Mouse (Mus musculus) stomach, embryonic 14.5 days (tissue): ENCODE results near the gene Tmem54. TPM values are rescaled to one million over a fixed set of nuclear protein-coding genes. Genes with fewer than 3 reads are reported as not detected.

ENCODE experiments used
- ATAC-seq: fragments of 200-750 bp; cut with Nextera tagmentation; 2 replicates; pipeline ENCODE4 v1.8.0; 2017; ENCODE audit warnings: low read depth, moderate TSS enrichment; ENCODE audit not compliant: insufficient number of reproducible peaks, insufficient read depth, low FRiP score
- H3K27ac ChIP-seq: fragments of 300-500 bp; sonication (generic); 2 replicates; pipeline ENCODE4 v1.5.1; 2014; ENCODE audit warnings: mild to moderate bottlenecking, low read length, moderate library complexity, mixed read lengths
- H3K27me3 ChIP-seq: fragments of 300-500 bp; sonication (generic); 2 replicates; pipeline ENCODE4 v1.6.1; 2014; ENCODE audit warnings: low read length, control low read depth, mixed read lengths; ENCODE audit not compliant: control insufficient read depth, insufficient read depth
- H3K36me3 ChIP-seq: fragments of 300-500 bp; sonication (generic); 2 replicates; pipeline ENCODE4 v1.6.1; 2014; ENCODE audit warnings: mild to moderate bottlenecking, control low read depth, low read length, moderate library complexity, mixed read lengths; ENCODE audit not compliant: control insufficient read depth, insufficient read depth
- H3K4me1 ChIP-seq: fragments of 300-500 bp; sonication (generic); 2 replicates; pipeline ENCODE4 v1.6.1; 2014; ENCODE audit warnings: low read length, control low read depth, mixed read lengths; ENCODE audit not compliant: control insufficient read depth, insufficient read depth
- H3K4me2 ChIP-seq: fragments of 300-500 bp; sonication (generic); replicated peaks from 2 replicates; pipeline ENCODE4 v1.6.1; 2014; ENCODE audit warnings: low read depth, low read length, control low read depth
- H3K4me3 ChIP-seq: fragments of 300-500 bp; sonication (generic); 2 replicates; pipeline ENCODE4 v1.5.1; 2014; ENCODE audit warnings: low read depth, low read length, control low read depth
- H3K9ac ChIP-seq: fragments of 300-500 bp; sonication (generic); replicated peaks from 2 replicates; pipeline ENCODE4 v1.6.1; 2014; ENCODE audit warnings: low read depth, mild to moderate bottlenecking, control low read depth, low read length, moderate library complexity, mixed read lengths
- H3K9me3 ChIP-seq: fragments of 300-500 bp; sonication (generic); 2 replicates; pipeline ENCODE4 v1.6.1; 2016; ENCODE audit warnings: low read depth, low read length, control low read depth; ENCODE audit not compliant: control insufficient read depth
- WGBS: fragments of 180-500 bp; shearing (Covaris S2); extraction: QIAGEN DNeasy Blood & Tissue Kit; methylation state at CpG from one replicate; pipeline ENCODE4 v1.1.7; 2014; 5-methylcytosine and 5-hydroxymethylcytosine counted together
- polyA plus RNA-seq: library from polyadenylated mRNA; unstranded; fragments of >200 nt; fragmentation: Nextera tagmentation; extraction: Ambion mirVana; gene quantifications from 2 replicates; pipeline ENCODE4 v1.2.1, GENCODE M21; 2014

Gene Tmem54
- polyA plus RNA-seq = 20.9 and 22.6 TPM in 2 replicates

DNA sequence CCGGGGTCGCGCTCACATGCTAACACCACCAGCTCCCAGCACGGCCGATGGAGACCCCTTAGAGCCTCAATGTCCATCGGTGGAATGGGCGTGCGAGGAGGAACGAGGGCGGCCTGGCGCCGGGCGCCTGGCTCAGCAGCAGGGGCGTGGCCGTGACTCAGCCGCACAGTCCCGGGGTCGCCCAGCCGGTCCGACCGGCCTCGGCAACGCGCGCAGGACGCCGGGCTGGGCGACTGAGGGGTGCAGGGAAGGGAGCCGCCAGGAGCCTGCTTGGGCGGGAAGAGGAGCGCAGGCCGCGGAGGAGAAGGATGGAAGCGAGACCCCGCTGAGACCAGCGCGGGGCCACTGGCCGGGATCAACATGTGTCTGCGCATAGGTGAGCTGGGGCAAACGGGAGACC, at the start of gene Tmem54:
Tmem54 (plus strand) TSS at position 193 of the 400 bp plus-strand sequence.
- Histone ChIP-seq H3K27ac (no peak within 1 kb of the TSS), H3K9ac (0 out of 2 replicates have a peak within 1 kb of the TSS, but pooled peaks have one; percentile 18), H3K4me2 (peak within 1 kb of the TSS; percentile 46), H3K36me3 (no peaks in the 10 kb centered on the region), H3K9me3 (no peaks in the 10 kb centered on the region), H3K4me3 (peak within 1 kb of the TSS; percentile 29), H3K4me1 (no peaks in the 10 kb centered on the region), H3K27me3 (0 out of 2 replicates have a peak, but pooled peaks cover 7% of the 10 kb centered on the region)
- 3% methylated on average over 40 of the region's 40 CpGs for WGBS
- ATAC-seq = peak; percentile 89

DNA sequence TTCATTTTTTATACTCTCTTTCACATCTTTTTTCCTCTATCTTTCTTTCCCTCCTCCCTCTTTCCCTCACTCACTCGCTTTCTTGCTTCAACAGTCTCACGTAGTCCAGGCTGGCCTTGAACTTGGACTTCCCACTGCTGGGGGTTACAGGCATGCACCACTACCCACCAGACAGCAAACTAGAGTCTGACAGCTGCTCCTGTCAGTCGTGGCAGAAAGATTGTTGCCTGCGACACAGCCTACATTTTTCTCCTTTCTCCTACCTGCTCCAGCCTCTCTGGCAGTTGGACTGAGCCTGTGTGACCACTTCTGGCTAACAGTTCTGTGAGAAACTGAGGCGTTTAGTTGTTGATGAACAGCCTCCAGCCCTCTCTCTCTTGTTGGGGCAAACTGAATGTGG, 49.8 kb upstream of the Tmem54 start:
- H3K9ac ChIP-seq = no peak overlapping the region
- no peak for ATAC-seq
- peaks cover 10% of the 10 kb centered on the region for H3K4me1 ChIP-seq
- H3K27me3 ChIP-seq = no peaks in the 10 kb centered on the region
- no peak overlapping the region for H3K4me2 ChIP-seq
- H3K4me3 ChIP-seq = no peak overlapping the region
- no peaks in the 10 kb centered on the region for H3K36me3 ChIP-seq
- 76% methylated on average over 5 of the region's 5 CpGs for WGBS
- no peak overlapping the region for H3K27ac ChIP-seq
- no peaks in the 10 kb centered on the region for H3K9me3 ChIP-seq

GRCm38 (mm10) chr4:129057533-129058206, 47.7 kb upstream of the Tmem54 start:
- Histone ChIP-seq H3K4me2 (peak overlapping the region; percentile 100), H3K27me3 (no peaks in the 10 kb centered on the region), H3K9me3 (no peaks in the 10 kb centered on the region), H3K9ac (peak overlapping the region; percentile 89), H3K27ac (peak overlapping the region; percentile 78), H3K36me3 (no peaks in the 10 kb centered on the region), H3K4me3 (peak overlapping the region; percentile 74), H3K4me1 (peaks cover 12% of the 10 kb centered on the region)
- peak; percentile 97 for ATAC-seq
- WGBS = 5% methylated on average over 31 of the region's 44 CpGs

GRCm38 (mm10) chr4:129058207-129059092, 46.9 kb upstream of the Tmem54 start, which contains the start of gene Rnf19b:
Gene Rnf19b (plus strand): TSS chr4:129058271.
- Histone ChIP-seq H3K27ac (peak within 1 kb of the TSS; percentile 78), H3K4me3 (peak within 1 kb of the TSS; percentile 74), H3K4me1 (peaks cover 14% of the 10 kb centered on the region), H3K4me2 (peak within 1 kb of the TSS; percentile 100), H3K27me3 (no peaks in the 10 kb centered on the region), H3K36me3 (no peaks in the 10 kb centered on the region), H3K9me3 (no peaks in the 10 kb centered on the region), H3K9ac (peak within 1 kb of the TSS; percentile 89)
- ATAC-seq = peak; percentile 30; the same call in 1 of the 2 replicates
- under 1% methylated on average over 89 of the region's 107 CpGs for WGBS

DNA sequence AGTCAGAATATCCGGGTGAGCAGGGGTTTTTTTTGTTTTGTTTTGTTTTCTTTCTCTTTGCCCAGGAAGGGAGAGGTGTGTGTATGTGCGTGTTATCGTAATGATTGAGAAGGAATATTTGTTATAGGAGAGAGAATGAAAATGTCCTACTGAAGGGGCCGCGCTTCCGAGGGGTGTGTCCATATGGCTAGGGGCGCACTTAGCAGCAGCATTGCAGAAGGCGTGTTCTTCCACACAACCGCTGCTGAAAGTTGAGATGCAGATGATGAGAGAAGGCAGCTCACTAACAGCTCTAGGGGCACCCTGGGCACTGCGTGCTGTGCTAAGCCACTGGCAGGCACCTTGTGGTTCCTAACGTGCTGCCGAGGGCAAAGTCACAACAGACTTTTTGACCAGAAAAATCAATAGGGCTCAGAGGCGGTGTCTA, 46.2 kb upstream of the Tmem54 start:
- Histone ChIP-seq H3K4me3 (peak overlapping the region; percentile 74), H3K9ac (peak overlapping the region; percentile 89), H3K27me3 (no peaks in the 10 kb centered on the region), H3K27ac (no peak overlapping the region; the same call in 1 of the 2 replicates), H3K9me3 (no peaks in the 10 kb centered on the region), H3K4me1 (peaks cover 14% of the 10 kb centered on the region), H3K4me2 (peak overlapping the region; percentile 100), H3K36me3 (no peaks in the 10 kb centered on the region)
- ATAC-seq = no peak
- 3% methylated on average over 13 of the region's 13 CpGs for WGBS

GRCm38 (mm10) chr4:129059922-129060321, 45.4 kb upstream of the Tmem54 start:
- H3K4me3 ChIP-seq = peak overlapping the region; percentile 74; the same call in 1 of the 2 replicates
- H3K27ac ChIP-seq = no peak overlapping the region
- H3K4me2 ChIP-seq = peak overlapping the region; percentile 100
- H3K9ac ChIP-seq = no peak overlapping the region
- 21% methylated on average over 4 of the region's 4 CpGs for WGBS
- no peak for ATAC-seq
- H3K36me3 ChIP-seq = no peaks in the 10 kb centered on the region
- no peaks in the 10 kb centered on the region for H3K27me3 ChIP-seq
- H3K4me1 ChIP-seq = peaks cover 14% of the 10 kb centered on the region
- H3K9me3 ChIP-seq = no peaks in the 10 kb centered on the region

DNA sequence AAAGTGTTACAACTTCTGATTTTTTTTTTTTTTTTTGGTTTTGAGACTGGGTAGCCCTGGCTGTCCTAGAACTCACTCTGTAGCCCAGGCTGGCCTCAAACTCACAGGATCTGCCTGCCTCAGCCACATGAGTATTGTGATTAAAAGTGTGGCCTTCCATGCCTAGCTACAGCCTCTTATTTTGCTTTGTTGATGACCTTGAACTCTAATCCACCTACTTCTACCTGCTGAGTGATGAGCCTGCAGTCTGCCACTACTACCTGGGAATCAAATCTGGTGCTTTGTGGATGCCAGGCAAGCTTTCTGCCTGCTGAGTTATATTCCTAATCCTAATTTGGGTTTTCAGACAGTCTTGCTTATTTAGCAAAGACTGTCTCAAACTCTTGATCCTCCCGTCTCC, 43.9 kb upstream of the Tmem54 start:
- H3K9ac ChIP-seq = no peak overlapping the region
- H3K27ac ChIP-seq = no peak overlapping the region
- 97% methylated on average over 1 of the region's 1 CpGs for WGBS
- H3K27me3 ChIP-seq = no peaks in the 10 kb centered on the region
- no peak overlapping the region for H3K4me2 ChIP-seq
- no peak overlapping the region for H3K4me3 ChIP-seq
- no peaks in the 10 kb centered on the region for H3K9me3 ChIP-seq
- H3K36me3 ChIP-seq = no peaks in the 10 kb centered on the region
- peaks cover 14% of the 10 kb centered on the region for H3K4me1 ChIP-seq
- no peak for ATAC-seq

DNA sequence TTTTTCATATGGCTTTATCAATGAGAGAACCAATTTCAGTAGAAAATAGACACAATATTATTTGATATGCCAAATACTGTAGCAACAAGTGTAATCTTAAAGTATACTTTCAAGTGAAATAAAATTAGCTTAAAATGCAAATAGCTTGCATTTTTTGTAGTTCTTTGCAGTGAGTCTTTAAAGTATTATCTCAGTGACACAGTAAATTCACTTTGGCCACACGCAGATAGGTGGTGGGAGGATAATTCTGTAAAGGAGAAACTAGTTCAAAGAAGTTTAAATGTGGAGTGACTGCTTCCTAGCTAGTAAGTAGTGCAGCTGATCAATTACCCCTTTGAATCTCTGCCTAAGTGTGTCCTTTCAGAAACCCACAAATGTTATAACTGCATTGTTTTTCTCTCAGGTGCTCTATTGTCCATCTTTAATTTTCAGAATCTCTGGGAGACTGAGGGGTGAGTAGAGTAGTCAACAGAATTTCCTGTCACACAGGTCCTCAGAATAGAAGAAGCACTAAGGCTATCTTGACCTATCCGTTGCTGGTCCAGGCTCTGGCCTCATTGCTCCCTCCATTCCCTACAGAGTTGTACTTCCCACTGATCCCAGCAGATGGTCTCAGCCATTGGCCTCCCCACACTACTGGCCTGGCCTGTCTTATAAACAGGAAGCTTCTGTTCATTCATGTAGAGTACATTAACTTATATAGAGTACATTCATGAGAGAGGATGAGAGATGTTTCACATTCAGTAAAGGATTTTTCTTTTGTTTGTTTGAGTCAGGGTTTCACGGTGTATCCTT, 42.9 kb upstream of the Tmem54 start:
- 64% methylated on average over 3 of the region's 3 CpGs for WGBS
- Histone ChIP-seq H3K4me2 (no peak overlapping the region), H3K36me3 (no peaks in the 10 kb centered on the region), H3K9ac (no peak overlapping the region), H3K27ac (peak overlapping the region; percentile 15; the same call in 1 of the 2 replicates), H3K4me3 (no peak overlapping the region), H3K27me3 (no peaks in the 10 kb centered on the region), H3K9me3 (no peaks in the 10 kb centered on the region), H3K4me1 (peaks cover 14% of the 10 kb centered on the region)
- ATAC-seq = no peak
